Mouse (Mus musculus) limb, embryonic 13.5 days (tissue): ENCODE results near the gene Nrgn. TPM values are rescaled to one million over a fixed set of nuclear protein-coding genes. Genes with fewer than 3 reads are reported as not detected.

Source experiments
- ATAC-seq: fragments of 200-750 bp; cut with Nextera tagmentation; 2 replicates; pipeline ENCODE4 v1.8.0; 2017; ENCODE audit warnings: low read depth, moderate number of reproducible peaks, moderate TSS enrichment; ENCODE audit not compliant: low FRiP score
- H3K27ac ChIP-seq: fragments of 300-500 bp; sonication (generic); 2 replicates; pipeline ENCODE4 v1.5.1; 2015; ENCODE audit warnings: inconsistent platforms, mild to moderate bottlenecking, moderate library complexity
- H3K27me3 ChIP-seq: fragments of 300-500 bp; sonication (generic); 2 replicates; pipeline ENCODE4 v1.6.1; 2015; ENCODE audit warnings: mild to moderate bottlenecking, inconsistent platforms
- H3K36me3 ChIP-seq: fragments of 300-500 bp; sonication (generic); 2 replicates; pipeline ENCODE4 v1.6.1; 2015; ENCODE audit warnings: inconsistent platforms, mild to moderate bottlenecking, moderate library complexity
- H3K4me1 ChIP-seq: fragments of 300-500 bp; sonication (generic); 2 replicates; pipeline ENCODE4 v1.6.1; 2015; ENCODE audit warnings: inconsistent platforms
- H3K4me2 ChIP-seq: fragments of 300-500 bp; sonication (generic); replicated peaks from 2 replicates; pipeline ENCODE4 v1.6.1; 2015; ENCODE audit warnings: inconsistent platforms, mild to moderate bottlenecking, moderate library complexity
- H3K4me3 ChIP-seq: fragments of 300-500 bp; sonication (generic); 2 replicates; pipeline ENCODE4 v1.5.1; 2015; ENCODE audit warnings: moderate library complexity, mild to moderate bottlenecking, inconsistent platforms
- H3K9ac ChIP-seq: fragments of 300-500 bp; sonication (generic); 2 replicates; pipeline ENCODE4 v1.6.1; 2015; ENCODE audit warnings: mild to moderate bottlenecking, inconsistent platforms
- H3K9me3 ChIP-seq: fragments of 300-500 bp; sonication (generic); 2 replicates; pipeline ENCODE4 v1.6.1; 2016; ENCODE audit warnings: inconsistent platforms
- WGBS: fragments of 180-500 bp; shearing (Covaris S2); methylation state at CpG from one replicate; pipeline ENCODE4 v1.1.7; 2015; 5-methylcytosine and 5-hydroxymethylcytosine counted together
- polyA plus RNA-seq: library from polyadenylated mRNA; unstranded; fragments of >200 nt; fragmentation: Nextera tagmentation; extraction: Ambion mirVana; gene quantifications from 2 replicates; pipeline ENCODE4 v1.2.1, GENCODE M21; 2015

The Nrgn gene
- 7.9 and 8.6 TPM in 2 replicates for polyA plus RNA-seq

GRCm38 (mm10) chr9:37552536-37553293, at the start of gene Nrgn:
Nrgn (minus strand) TSS chr9:37552904.
- peaks cover 77% of the 10 kb centered on the region for H3K27me3 ChIP-seq

GRCm38 (mm10) chr9:37600538-37601205, 48.0 kb upstream of the Nrgn start:
- WGBS, result 92% methylated on average over 2 of the region's 2 CpGs
- Histone ChIP-seq H3K9ac (no peak overlapping the region), H3K4me3 (no peak overlapping the region), H3K27me3 (no peaks in the 10 kb centered on the region), H3K4me1 (no peaks in the 10 kb centered on the region), H3K27ac (no peak overlapping the region), H3K9me3 (no peaks in the 10 kb centered on the region), H3K4me2 (no peak overlapping the region), H3K36me3 (no peaks in the 10 kb centered on the region)
- no peak for ATAC-seq

More at GRCm38 (mm10) chr9:37552536-37553293, at the start of gene Nrgn:
- H3K4me2 ChIP-seq, result peak within 1 kb of the TSS; percentile 82
- H3K4me3 ChIP-seq, result peak within 1 kb of the TSS; percentile 47
- no peak within 1 kb of the TSS for H3K27ac ChIP-seq
- H3K36me3 ChIP-seq, result no peaks in the 10 kb centered on the region
- WGBS, result 4% methylated on average over 31 of the region's 31 CpGs
- ATAC-seq, result peak; percentile 97
- H3K9ac ChIP-seq, result peak within 1 kb of the TSS; percentile 36
- peaks cover 28% of the 10 kb centered on the region for H3K4me1 ChIP-seq
- H3K9me3 ChIP-seq, result no peaks in the 10 kb centered on the region

GRCm38 (mm10) chr9:37598637-37599036, 45.9 kb upstream of the Nrgn start:
- no peak overlapping the region for H3K4me2 ChIP-seq
- WGBS, result 89% methylated on average over 2 of the region's 2 CpGs
- no peak overlapping the region for H3K4me3 ChIP-seq
- no peaks in the 10 kb centered on the region for H3K27me3 ChIP-seq
- H3K9ac ChIP-seq, result no peak overlapping the region
- no peaks in the 10 kb centered on the region for H3K9me3 ChIP-seq
- no peak for ATAC-seq
- H3K4me1 ChIP-seq, result no peaks in the 10 kb centered on the region
- H3K27ac ChIP-seq, result no peak overlapping the region
- H3K36me3 ChIP-seq, result no peaks in the 10 kb centered on the region

- no peak for ATAC-seq
- Histone ChIP-seq H3K9ac (no peak overlapping the region), H3K36me3 (no peaks in the 10 kb centered on the region), H3K27ac (no peak overlapping the region), H3K9me3 (no peaks in the 10 kb centered on the region), H3K27me3 (no peaks in the 10 kb centered on the region), H3K4me1 (no peaks in the 10 kb centered on the region), H3K4me3 (no peak overlapping the region), H3K4me2 (no peak overlapping the region)
- WGBS, result 83% methylated on average over 1 of the region's 1 CpGs
These were observed 42.9 kb upstream of the Nrgn start for GRCm38 (mm10) chr9:37595570-37595969.

- Histone ChIP-seq H3K9me3 (no peaks in the 10 kb centered on the region), H3K4me1 (no peaks in the 10 kb centered on the region), H3K9ac (no peak overlapping the region), H3K36me3 (no peaks in the 10 kb centered on the region), H3K27me3 (no peaks in the 10 kb centered on the region), H3K27ac (no peak overlapping the region), H3K4me2 (no peak overlapping the region), H3K4me3 (no peak overlapping the region)
- 87% methylated on average over 3 of the region's 3 CpGs for WGBS
- no peak for ATAC-seq
These were observed 41.0 kb upstream of the Nrgn start for GRCm38 (mm10) chr9:37593690-37594089.

GRCm38 (mm10) chr9:37592633-37593032, 39.9 kb upstream of the Nrgn start:
- H3K27me3 ChIP-seq, result no peaks in the 10 kb centered on the region
- no peak for ATAC-seq
- no peaks in the 10 kb centered on the region for H3K4me1 ChIP-seq
- 59% methylated on average over 6 of the region's 6 CpGs for WGBS
- no peak overlapping the region for H3K4me2 ChIP-seq
- H3K9ac ChIP-seq, result no peak overlapping the region
- H3K27ac ChIP-seq, result no peak overlapping the region
- H3K9me3 ChIP-seq, result no peaks in the 10 kb centered on the region
- no peaks in the 10 kb centered on the region for H3K36me3 ChIP-seq
- no peak overlapping the region for H3K4me3 ChIP-seq

- Histone ChIP-seq H3K36me3 (no peaks in the 10 kb centered on the region), H3K4me1 (no peaks in the 10 kb centered on the region), H3K9ac (no peak overlapping the region), H3K9me3 (no peaks in the 10 kb centered on the region), H3K27ac (no peak overlapping the region), H3K4me2 (no peak overlapping the region), H3K4me3 (no peak overlapping the region), H3K27me3 (no peaks in the 10 kb centered on the region)
- WGBS, result 73% methylated on average over 2 of the region's 2 CpGs
- ATAC-seq, result no peak
These were observed 39.3 kb upstream of the Nrgn start for GRCm38 (mm10) chr9:37592025-37592424.

- Histone ChIP-seq H3K4me2 (no peak overlapping the region), H3K36me3 (no peaks in the 10 kb centered on the region), H3K4me1 (no peaks in the 10 kb centered on the region), H3K27me3 (no peaks in the 10 kb centered on the region), H3K9me3 (no peaks in the 10 kb centered on the region), H3K4me3 (no peak overlapping the region), H3K9ac (no peak overlapping the region), H3K27ac (no peak overlapping the region)
- no peak for ATAC-seq
- WGBS, result 77% methylated on average over 4 of the region's 4 CpGs
These were observed 37.7 kb upstream of the Nrgn start for GRCm38 (mm10) chr9:37590381-37590780.

- no peaks in the 10 kb centered on the region for H3K4me1 ChIP-seq
- no peak overlapping the region for H3K9ac ChIP-seq
- no peaks in the 10 kb centered on the region for H3K27me3 ChIP-seq
- H3K4me2 ChIP-seq, result no peak overlapping the region
- ATAC-seq, result no peak
- H3K27ac ChIP-seq, result no peak overlapping the region
- no peaks in the 10 kb centered on the region for H3K36me3 ChIP-seq
- WGBS, result 80% methylated on average over 4 of the region's 4 CpGs
- H3K4me3 ChIP-seq, result no peak overlapping the region
- H3K9me3 ChIP-seq, result no peaks in the 10 kb centered on the region
These were observed 34.0 kb upstream of the Nrgn start for GRCm38 (mm10) chr9:37586718-37587117.

- no peak for ATAC-seq
- 88% methylated on average over 5 of the region's 5 CpGs for WGBS
These were observed 30.9 kb upstream of the Nrgn start for GRCm38 (mm10) chr9:37583594-37583993.

GRCm38 (mm10) chr9:37576436-37576930, 23.8 kb upstream of the Nrgn start:
- H3K4me1 ChIP-seq, result peaks cover 7% of the 10 kb centered on the region
- no peak overlapping the region for H3K27ac ChIP-seq
- peak overlapping the region; percentile 52 for H3K4me2 ChIP-seq
- H3K27me3 ChIP-seq, result no peaks in the 10 kb centered on the region
- 25% methylated on average over 14 of the region's 14 CpGs for WGBS
- no peak overlapping the region for H3K4me3 ChIP-seq
- no peaks in the 10 kb centered on the region for H3K9me3 ChIP-seq
- no peaks in the 10 kb centered on the region for H3K36me3 ChIP-seq
- no peak for ATAC-seq
- H3K9ac ChIP-seq, result peak overlapping the region; percentile 43; the same call in 1 of the 2 replicates

More at GRCm38 (mm10) chr9:37583594-37583993, 30.9 kb upstream of the Nrgn start:
- H3K27me3 ChIP-seq, result no peaks in the 10 kb centered on the region
- no peaks in the 10 kb centered on the region for H3K4me1 ChIP-seq
- no peak overlapping the region for H3K9ac ChIP-seq
- no peak overlapping the region for H3K4me2 ChIP-seq
- no peak overlapping the region for H3K4me3 ChIP-seq
- no peaks in the 10 kb centered on the region for H3K9me3 ChIP-seq
- H3K36me3 ChIP-seq, result no peaks in the 10 kb centered on the region
- H3K27ac ChIP-seq, result no peak overlapping the region

- peaks cover 19% of the 10 kb centered on the region for H3K4me1 ChIP-seq
- H3K27me3 ChIP-seq, result peaks cover 14% of the 10 kb centered on the region; the same call in 1 of the 2 replicates
- H3K4me3 ChIP-seq, result no peak overlapping the region
- no peaks in the 10 kb centered on the region for H3K9me3 ChIP-seq
- H3K27ac ChIP-seq, result no peak overlapping the region
- ATAC-seq, result no peak
- 60% methylated on average over 3 of the region's 3 CpGs for WGBS
- no peak overlapping the region for H3K4me2 ChIP-seq
- no peaks in the 10 kb centered on the region for H3K36me3 ChIP-seq
- H3K9ac ChIP-seq, result no peak overlapping the region
These were observed 19.6 kb upstream of the Nrgn start for GRCm38 (mm10) chr9:37572204-37572876.
